Mouse (Mus musculus) bone marrow, adult 2 months (tissue): ENCODE results near the gene Fgfr2. TPM values are rescaled to one million over a fixed set of nuclear protein-coding genes. Genes with fewer than 3 reads are reported as not detected.

Experiments
- H3K27ac ChIP-seq: fragments of 200-500 bp; 2 replicates; pipeline ENCODE4 v1.5.1; 2012; ENCODE audit warnings: low read depth, mild to moderate bottlenecking, control low read depth, inconsistent platforms, low read length; ENCODE audit not compliant: control insufficient read depth, poor library complexity, insufficient read depth
- H3K4me1 ChIP-seq: fragments of 200-500 bp; 2 replicates; pipeline ENCODE4 v1.6.1; 2011; ENCODE audit warnings: low read length; ENCODE audit not compliant: control insufficient read depth, insufficient read depth
- H3K4me3 ChIP-seq: fragments of 200-500 bp; replicated peaks from 2 replicates; pipeline ENCODE3; 2011; ENCODE audit warnings: mild to moderate bottlenecking, low read depth, low read length, control low read depth; ENCODE audit not compliant: control insufficient read depth
- CTCF ChIP-seq: fragments of 200-500 bp; IDR thresholded peaks from 2 replicates; pipeline ENCODE4 v1.5.1; 2011; ENCODE audit warnings: low read length, control low read depth; ENCODE audit not compliant: control insufficient read depth, insufficient read depth
- POLR2A ChIP-seq: fragments of 200-500 bp; IDR thresholded peaks from 2 replicates; pipeline ENCODE4 v1.6.1; 2011; ENCODE audit warnings: low read depth, mild to moderate bottlenecking, control low read depth, low read length, borderline replicate concordance; ENCODE audit not compliant: control insufficient read depth
- WGBS: fragments of 180-500 bp; shearing (Covaris S2); methylation state at CpG from one replicate; pipeline ENCODE4 v1.1.7; 2018; 5-methylcytosine and 5-hydroxymethylcytosine counted together
- polyA plus RNA-seq: library from polyadenylated mRNA; stranded (reverse); fragments of >200 nt; gene quantifications from 2 replicates; pipeline ENCODE4 v1.2.4, GENCODE M21; 2011; ENCODE audit warnings: low replicate concordance; ENCODE audit not compliant: missing spikeins, insufficient read depth, insufficient read length

Fgfr2 gene
- polyA plus RNA-seq, 1 experiment: 8.2 TPM

- no peaks in the 10 kb centered on the region for H3K4me1 ChIP-seq
- no peak for TF ChIP-seq CTCF
- TF ChIP-seq POLR2A: no peak
- no peak overlapping the region for H3K27ac ChIP-seq
- 81% methylated on average over 3 of the region's 3 CpGs for whole genome bisulfite sequencing
- H3K4me3 ChIP-seq: no peak overlapping the region
Observed at GRCm38 (mm10) chr7:130386308-130386707, 2736.8 kb downstream of the Fgfr2 start.

- WGBS: 92% methylated on average over 8 of the region's 8 CpGs
- Histone ChIP-seq H3K4me3 (no peak overlapping the region), H3K27ac (no peak overlapping the region), H3K4me1 (no peaks in the 10 kb centered on the region)
- no peak for TF ChIP-seq CTCF
- no peak for TF ChIP-seq POLR2A
Observed at GRCm38 (mm10) chr7:130385732-130386294, 2737.3 kb downstream of the Fgfr2 start.

GRCm38 (mm10) chr7:130382126-130382525 is 2741.0 kb downstream of the Fgfr2 start:
- no peaks in the 10 kb centered on the region for H3K4me1 ChIP-seq
- TF ChIP-seq CTCF: no peak
- WGBS: 94% methylated on average over 13 of the region's 13 CpGs
- H3K4me3 ChIP-seq: no peak overlapping the region
- H3K27ac ChIP-seq: no peak overlapping the region

GRCm38 (mm10) chr7:130381387-130381951 is 2741.7 kb downstream of the Fgfr2 start:
- TF ChIP-seq CTCF (no peak), POLR2A (no peak)
- no peak overlapping the region for H3K27ac ChIP-seq
- no peak overlapping the region for H3K4me3 ChIP-seq
- no peaks in the 10 kb centered on the region for H3K4me1 ChIP-seq
- WGBS: 87% methylated on average over 8 of the region's 8 CpGs

- WGBS: 85% methylated on average over 8 of the region's 8 CpGs
- H3K4me3 ChIP-seq: no peak overlapping the region
- no peaks in the 10 kb centered on the region for H3K4me1 ChIP-seq
- no peak overlapping the region for H3K27ac ChIP-seq
- TF ChIP-seq POLR2A (no peak), CTCF (no peak)
Observed at GRCm38 (mm10) chr7:130380769-130381355, 2742.3 kb downstream of the Fgfr2 start.

GRCm38 (mm10) chr7:130380367-130380766 is 2742.8 kb downstream of the Fgfr2 start:
- Histone ChIP-seq H3K27ac (no peak overlapping the region), H3K4me3 (no peak overlapping the region), H3K4me1 (no peaks in the 10 kb centered on the region)
- 95% methylated on average over 7 of the region's 7 CpGs for WGBS
- TF ChIP-seq POLR2A: no peak
- TF ChIP-seq CTCF: no peak

- TF ChIP-seq POLR2A (no peak), CTCF (no peak)
- WGBS: 87% methylated on average over 5 of the region's 5 CpGs
- Histone ChIP-seq H3K27ac (no peak overlapping the region), H3K4me1 (no peaks in the 10 kb centered on the region), H3K4me3 (no peak overlapping the region)
Observed at GRCm38 (mm10) chr7:130379886-130380285, 2743.3 kb downstream of the Fgfr2 start.

- no peak for TF ChIP-seq POLR2A
- TF ChIP-seq CTCF: no peak
- no peak overlapping the region for H3K27ac ChIP-seq
- 33% methylated on average over 3 of the region's 3 CpGs for WGBS
- no peak overlapping the region for H3K4me3 ChIP-seq
- no peaks in the 10 kb centered on the region for H3K4me1 ChIP-seq
Observed at GRCm38 (mm10) chr7:130378308-130378707, 2744.8 kb downstream of the Fgfr2 start.
